Mouse (Mus musculus): ENCODE measurements around the gene Clec1a.

Clec1a gene

GRCm38 (mm10) chr6:129405999-129406398 lies 45.8 kb downstream of the Clec1a start:
- no peak for DNase-seq (ENCODE audit: low spot score in 2 of 2)

GRCm38 (mm10) chr6:129403391-129403790 lies 48.4 kb downstream of the Clec1a start:
- no peak for DNase-seq (ENCODE audit: low spot score in 2 of 2)

GRCm38 (mm10) chr6:129402404-129402803 lies 49.4 kb downstream of the Clec1a start:
- no peak for DNase-seq (ENCODE audit: low spot score in 2 of 2)

GRCm38 (mm10) chr6:129399945-129400344 lies 51.9 kb downstream of the Clec1a start:
- DNase-seq (ENCODE audit: low spot score in 2 of 2): no peak

- no peak for DNase-seq (ENCODE audit: low spot score in 2 of 2)
Observed at GRCm38 (mm10) chr6:129396997-129397396, 54.8 kb downstream of the Clec1a start, which contains the start of gene Clec1b. Gene Clec1b, plus strand, starts transcription at chr6:129397297.

GRCm38 (mm10) chr6:129393732-129394131 lies 58.1 kb downstream of the Clec1a start:
- DNase-seq (ENCODE audit: low spot score in 2 of 2): no peak

GRCm38 (mm10) chr6:129393087-129393720 lies 58.6 kb downstream of the Clec1a start:
- no peak for DNase-seq (ENCODE audit: low spot score in 2 of 2)

- DNase-seq (ENCODE audit: low spot score in 2 of 2): no peak
Observed at GRCm38 (mm10) chr6:129385774-129386173, 66.0 kb downstream of the Clec1a start, which contains the start of gene Clec12b. Gene Clec12b, minus strand, starts transcription at chr6:129385874.

GRCm38 (mm10) chr6:129385000-129385399 lies 66.8 kb downstream of the Clec1a start:
- no peak for DNase-seq (ENCODE audit: low spot score in 2 of 2)

GRCm38 (mm10) chr6:129383466-129383865 lies 68.3 kb downstream of the Clec1a start:
- no peak for DNase-seq (ENCODE audit: low spot score in 2 of 2)

- no peak for DNase-seq (ENCODE audit: low spot score in 2 of 2)
Observed at GRCm38 (mm10) chr6:129381736-129382135, 70.1 kb downstream of the Clec1a start.

- no peak for DNase-seq (ENCODE audit: low spot score in 2 of 2)
Observed at GRCm38 (mm10) chr6:129380454-129380853, 71.3 kb downstream of the Clec1a start.

GRCm38 (mm10) chr6:129374937-129375471 lies 76.8 kb downstream of the Clec1a start:
- DNase-seq (ENCODE audit: low spot score in 2 of 2): no peak
